Mouse (Mus musculus): ENCODE results near the gene Sstr2.

Gene Sstr2

GRCm38 (mm10) chr11:113618672-113619419, at the start of gene Sstr2:
Sstr2 (plus strand) TSS chr11:113619342.
- DNase-seq (ENCODE audit: low read depth, low spot score): peak; percentile 48

GRCm38 (mm10) chr11:113571616-113572015, 47.5 kb upstream of the Sstr2 start:
- no peak for DNase-seq (ENCODE audit: low read depth, low spot score)

GRCm38 (mm10) chr11:113572641-113573040, 46.5 kb upstream of the Sstr2 start:
- DNase-seq (ENCODE audit: low read depth, low spot score): no peak

- DNase-seq (ENCODE audit: low read depth, low spot score): no peak
These were observed 41.9 kb upstream of the Sstr2 start for GRCm38 (mm10) chr11:113577221-113577620.

- no peak for DNase-seq (ENCODE audit: low read depth, low spot score)
These were observed 35.1 kb upstream of the Sstr2 start for GRCm38 (mm10) chr11:113583879-113584661.

- DNase-seq (ENCODE audit: low read depth, low spot score): no peak
These were observed 32.7 kb upstream of the Sstr2 start for GRCm38 (mm10) chr11:113586423-113586822.

GRCm38 (mm10) chr11:113588936-113589335, 30.2 kb upstream of the Sstr2 start:
- DNase-seq (ENCODE audit: low read depth, low spot score): no peak

- DNase-seq (ENCODE audit: low read depth, low spot score): no peak
These were observed 24.0 kb upstream of the Sstr2 start for GRCm38 (mm10) chr11:113595144-113595543.

- DNase-seq (ENCODE audit: low read depth, low spot score): no peak
These were observed 21.5 kb upstream of the Sstr2 start for GRCm38 (mm10) chr11:113597632-113598031.

- DNase-seq (ENCODE audit: low read depth, low spot score): no peak
These were observed 18.5 kb upstream of the Sstr2 start for GRCm38 (mm10) chr11:113600526-113601245.

- no peak for DNase-seq (ENCODE audit: low read depth, low spot score)
These were observed 17.4 kb upstream of the Sstr2 start for GRCm38 (mm10) chr11:113601616-113602343.

GRCm38 (mm10) chr11:113607556-113607955, 11.6 kb upstream of the Sstr2 start:
- DNase-seq (ENCODE audit: low read depth, low spot score): no peak

GRCm38 (mm10) chr11:113609581-113609980, 9.6 kb upstream of the Sstr2 start:
- DNase-seq (ENCODE audit: low read depth, low spot score): no peak

GRCm38 (mm10) chr11:113610266-113610665, 8.9 kb upstream of the Sstr2 start:
- DNase-seq (ENCODE audit: low read depth, low spot score): no peak

GRCm38 (mm10) chr11:113611112-113611646, 8.0 kb upstream of the Sstr2 start:
- DNase-seq (ENCODE audit: low read depth, low spot score): no peak

- peak; percentile 42 for DNase-seq (ENCODE audit: low read depth, low spot score)
These were observed 7.2 kb upstream of the Sstr2 start for GRCm38 (mm10) chr11:113611664-113612611.

GRCm38 (mm10) chr11:113614476-113614875, 4.7 kb upstream of the Sstr2 start:
- no peak for DNase-seq (ENCODE audit: low read depth, low spot score)

GRCm38 (mm10) chr11:113617132-113617911, 1.8 kb upstream of the Sstr2 start:
- DNase-seq (ENCODE audit: low read depth, low spot score): peak; percentile 46

GRCm38 (mm10) chr11:113618303-113618671, 855 bp upstream of the Sstr2 start:
- DNase-seq (ENCODE audit: low read depth, low spot score): no peak
